Mouse (Mus musculus): ENCODE results near the gene Med8. TPM values are rescaled to one million over a fixed set of nuclear protein-coding genes. Genes with fewer than 3 reads are reported as not detected.

The Med8 gene
- total RNA-seq (2021): 10 to 100 TPM; 32.8 to 37.2 TPM
- long read RNA-seq, experiment 1, transcript Med8-201 (7 exons, 1,145 nt): major isoform, 15 of 32 reads
- long read RNA-seq, experiment 1, partial matches to known transcripts: 11 of 32 reads
- long read RNA-seq, experiment 1, other reads (novel, unspliced or antisense): 3 of 32 reads
- long read RNA-seq, experiment 2, transcript Med8-201 (7 exons, 1,145 nt): major isoform, 10 of 20 reads
- long read RNA-seq, experiment 2, partial matches to known transcripts: 5 of 20 reads
- long read RNA-seq, experiment 2, other reads (novel, unspliced or antisense): 3 of 20 reads

DNA sequence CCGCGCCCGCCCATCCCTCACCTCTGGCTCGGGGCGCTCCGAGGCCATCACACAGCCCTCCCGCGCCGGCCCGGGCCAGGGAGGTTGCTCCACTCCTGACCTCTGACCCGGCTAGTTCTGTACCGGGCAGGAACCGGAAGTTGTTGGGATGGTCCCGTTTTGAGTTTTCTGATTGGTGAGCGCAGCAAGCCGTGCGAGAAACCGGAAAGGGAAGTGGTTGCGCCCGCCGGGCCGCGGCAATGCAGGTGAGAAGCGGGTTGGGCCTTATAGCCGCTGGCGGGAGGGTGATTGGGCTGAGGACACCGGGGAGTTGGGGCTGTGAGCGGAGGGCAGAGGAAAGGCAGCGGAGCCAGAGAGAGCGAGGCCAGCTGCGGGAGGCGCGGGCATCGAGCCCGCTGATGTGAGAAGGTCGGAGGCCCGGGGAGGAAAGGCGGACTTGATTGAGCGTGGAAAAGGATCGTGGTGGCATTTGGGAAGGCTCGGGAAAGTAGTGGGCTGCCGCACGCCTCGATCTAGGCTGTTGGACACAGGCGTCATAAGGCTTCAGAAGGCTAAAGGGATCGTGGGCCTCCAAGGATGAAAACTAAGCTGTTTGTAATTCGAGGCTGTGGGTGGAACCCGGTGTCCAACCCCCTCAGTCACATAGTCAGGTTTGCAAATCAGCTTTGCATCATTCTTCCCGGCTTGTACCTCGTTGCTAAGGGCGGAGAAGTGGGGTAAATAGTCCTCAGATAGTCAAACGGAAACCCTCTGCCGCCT is at the start of gene Med8, which contains the start of gene Szt2:
Gene Med8 (plus strand): TSS at position 196 of the 759 bp plus-strand sequence.
Gene Szt2 (minus strand): TSS at position 132 of the 759 bp plus-strand sequence.
- peak; percentile 94 to 96 for DNase-seq

DNA sequence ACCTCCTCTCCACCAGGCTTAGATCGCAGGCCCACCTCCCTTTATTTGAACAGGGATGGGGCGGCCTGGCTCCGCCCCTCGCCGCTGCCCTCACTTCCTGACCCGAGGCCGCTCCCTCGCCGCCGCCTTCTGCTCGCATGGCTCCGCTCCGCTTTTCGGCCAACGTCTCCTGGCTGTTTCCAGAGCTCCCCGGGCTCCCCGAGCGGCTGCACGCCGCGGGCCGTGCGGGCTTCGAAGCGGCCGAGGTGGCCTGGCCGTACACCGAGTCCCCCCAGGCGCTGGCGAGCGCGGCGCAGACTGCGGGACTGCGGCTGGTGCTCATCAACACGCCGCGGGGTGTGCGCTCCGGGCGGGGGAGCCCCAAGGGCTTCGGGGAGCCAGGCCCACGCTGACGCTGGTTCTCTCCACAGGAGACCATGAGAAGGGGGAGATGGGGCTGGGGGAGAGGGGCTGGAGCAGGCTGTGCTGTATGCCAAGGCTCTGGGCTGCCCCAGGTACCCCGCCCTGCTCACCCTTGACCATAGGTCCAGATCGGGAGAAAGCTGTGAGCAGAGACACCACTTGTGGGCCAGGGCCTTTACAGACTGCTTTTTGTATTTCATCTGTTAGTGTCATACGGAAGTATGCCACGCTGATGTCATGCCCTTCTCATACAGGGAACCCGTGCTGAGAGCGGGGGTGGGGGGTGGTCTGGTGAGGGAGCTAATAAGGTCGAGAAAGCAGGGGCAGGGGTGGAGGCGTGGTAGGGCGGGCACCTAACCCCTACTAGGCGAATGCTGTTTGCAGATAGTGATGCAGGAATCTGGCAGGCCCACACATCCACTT is 49.0 kb upstream of the Med8 start:
- peak; percentile 83 to 84 for DNase-seq

DNA sequence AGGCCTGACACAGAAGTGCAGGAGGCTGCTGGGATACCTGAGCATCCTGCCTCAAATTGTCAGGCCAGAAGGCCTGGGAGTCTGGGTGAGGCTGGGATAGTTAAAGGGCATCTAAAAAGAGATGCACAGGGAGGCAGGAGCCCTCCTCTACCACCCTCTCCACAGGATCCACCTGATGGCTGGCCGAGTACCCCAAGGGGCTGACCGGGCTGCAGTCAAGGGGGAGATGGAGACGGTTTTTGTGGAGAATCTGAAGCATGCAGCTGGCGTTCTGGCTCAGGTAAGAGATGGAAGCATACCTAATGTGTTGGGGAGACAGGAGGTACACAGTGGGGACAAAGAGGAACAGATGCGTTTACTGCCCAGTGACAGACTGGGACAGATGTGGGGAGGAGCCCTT is 47.7 kb upstream of the Med8 start:
- DNase-seq: no peak

DNA sequence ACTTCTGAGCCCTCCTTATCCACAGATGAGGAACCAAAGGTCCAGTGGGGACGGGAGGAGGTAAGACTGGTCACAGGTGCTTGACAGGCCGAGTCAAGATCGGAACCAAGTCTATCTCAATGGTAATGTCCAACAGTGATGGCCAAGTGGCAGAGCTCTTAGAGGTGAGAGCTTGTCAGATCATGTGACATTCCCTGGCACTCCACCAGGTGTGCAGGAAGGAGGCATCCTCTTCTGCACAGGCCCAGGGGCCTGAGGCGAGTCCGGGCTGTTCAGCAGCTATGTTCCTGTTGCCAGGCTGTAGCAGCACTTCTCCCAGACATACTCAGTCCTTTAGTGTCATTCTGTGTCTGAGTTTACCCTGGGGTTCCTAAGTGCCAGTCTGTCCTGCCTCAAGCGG is 46.3 kb upstream of the Med8 start:
- DNase-seq: no peak

DNA sequence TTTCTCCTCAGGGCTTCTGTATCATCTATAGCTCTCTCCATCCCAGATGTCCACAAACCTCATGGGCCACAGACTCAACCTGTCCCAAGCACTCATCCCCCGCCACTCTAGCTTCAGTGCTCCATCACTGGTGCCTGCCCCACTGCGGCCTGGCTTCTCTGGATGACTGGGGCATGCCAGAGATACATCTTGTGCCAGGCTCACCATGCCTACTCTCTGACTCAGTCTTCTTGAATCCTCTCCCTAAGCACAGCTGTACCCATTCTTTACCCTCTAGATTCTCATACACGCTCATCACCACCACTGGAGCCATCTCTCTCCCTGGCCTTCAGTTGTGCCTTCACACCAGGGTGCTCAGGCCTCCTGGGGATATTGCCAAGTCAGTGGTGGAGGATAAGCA is 45.2 kb upstream of the Med8 start:
- no peak for DNase-seq

DNA sequence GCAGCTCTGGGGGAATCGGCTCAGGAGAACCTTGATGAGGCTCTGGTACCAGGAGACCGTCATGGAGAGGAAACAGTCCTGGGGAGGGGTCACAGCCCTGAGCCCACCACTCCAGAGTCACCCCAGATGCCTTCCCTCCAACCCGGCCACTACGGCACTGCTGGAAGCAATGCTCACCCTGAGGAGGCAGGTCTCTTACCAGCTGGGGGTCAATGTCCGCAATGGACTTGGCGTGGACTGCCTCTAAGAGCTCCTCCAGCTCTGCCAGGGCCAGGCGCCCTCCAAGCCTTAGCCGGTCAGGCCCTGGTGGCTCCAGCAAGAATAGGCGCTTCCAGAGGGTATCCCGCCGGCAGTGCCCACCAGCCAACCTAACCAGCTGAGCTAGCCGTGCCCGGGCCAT is 44.5 kb upstream of the Med8 start:
- DNase-seq: no peak

DNA sequence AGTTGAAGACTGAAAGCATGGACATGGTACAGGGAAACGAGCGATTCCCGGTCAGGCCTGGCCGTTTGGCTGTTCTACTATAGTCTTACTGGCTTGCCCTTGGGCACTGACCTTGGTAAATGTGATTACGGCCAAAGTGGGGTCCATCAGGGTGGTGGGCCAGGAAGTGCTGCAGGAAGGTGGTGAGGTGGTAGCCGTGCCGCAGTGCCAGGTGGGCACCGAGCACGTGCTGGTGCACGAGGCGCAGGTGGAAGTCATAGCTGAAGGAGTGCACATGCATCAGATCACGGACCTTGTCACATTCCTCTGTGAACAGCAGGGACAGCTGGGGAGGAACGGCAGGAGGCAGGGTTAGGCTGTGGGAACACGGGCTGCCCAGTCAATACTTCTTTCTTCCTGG is 43.1 kb upstream of the Med8 start:
- no peak for DNase-seq

DNA sequence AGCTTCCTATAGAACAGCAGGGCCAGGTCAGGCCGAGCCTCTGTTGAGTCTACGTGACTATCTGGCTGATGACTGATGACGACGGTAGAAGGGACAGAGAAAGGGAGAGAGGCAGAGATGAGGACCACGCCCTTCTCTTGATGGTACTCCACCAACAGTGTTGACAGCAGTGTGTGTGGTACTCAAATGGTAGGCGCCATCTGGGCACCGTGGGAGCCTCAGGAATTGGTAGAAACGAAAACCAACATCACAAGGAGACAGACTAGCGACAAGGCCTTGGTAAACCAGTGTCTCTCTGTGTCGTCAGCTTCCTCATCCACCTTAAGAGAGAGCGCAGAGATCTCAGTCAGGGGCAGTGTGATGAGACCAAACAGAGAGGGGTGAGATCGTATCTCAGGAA is 41.6 kb upstream of the Med8 start:
- no peak for DNase-seq

DNA sequence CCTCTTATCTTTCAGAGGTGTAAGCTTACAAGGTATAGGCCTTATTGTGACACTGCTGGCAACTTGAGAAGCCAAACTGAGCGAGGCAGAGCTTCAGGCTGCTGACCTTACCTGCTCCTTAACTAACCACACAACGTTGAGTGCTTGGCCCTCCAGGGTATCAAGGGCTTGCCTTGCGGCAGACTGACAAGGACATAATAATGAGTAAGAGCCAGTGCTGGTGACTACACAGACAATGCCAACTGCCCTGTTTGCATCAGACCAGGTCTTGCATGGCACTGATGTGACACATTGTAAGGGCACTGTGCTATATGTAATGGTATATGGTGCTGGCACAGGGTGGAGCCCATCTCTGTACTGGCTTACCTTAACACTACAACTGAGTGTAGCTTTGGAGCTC is 40.5 kb upstream of the Med8 start:
- DNase-seq: no peak

DNA sequence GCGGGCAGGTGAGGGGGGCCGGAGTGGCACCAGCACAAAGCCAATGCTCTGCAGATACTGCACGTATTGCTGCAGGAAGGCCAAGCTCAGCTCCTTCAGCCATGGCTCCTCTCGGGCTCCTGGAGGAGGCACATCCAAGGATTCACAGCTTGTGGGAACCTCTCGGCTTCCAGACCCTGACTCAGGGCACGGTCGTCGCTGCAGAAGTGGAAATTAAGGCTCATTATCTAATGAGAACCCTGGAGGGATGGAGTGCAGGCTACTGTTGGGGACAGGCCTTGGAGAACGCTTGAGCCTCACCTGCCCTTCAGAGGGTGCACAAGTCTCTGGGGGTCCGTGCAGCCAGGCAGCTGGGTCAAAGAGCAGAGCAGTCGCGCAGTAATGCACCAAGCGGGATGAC is 37.3 kb upstream of the Med8 start:
- DNase-seq: no peak

DNA sequence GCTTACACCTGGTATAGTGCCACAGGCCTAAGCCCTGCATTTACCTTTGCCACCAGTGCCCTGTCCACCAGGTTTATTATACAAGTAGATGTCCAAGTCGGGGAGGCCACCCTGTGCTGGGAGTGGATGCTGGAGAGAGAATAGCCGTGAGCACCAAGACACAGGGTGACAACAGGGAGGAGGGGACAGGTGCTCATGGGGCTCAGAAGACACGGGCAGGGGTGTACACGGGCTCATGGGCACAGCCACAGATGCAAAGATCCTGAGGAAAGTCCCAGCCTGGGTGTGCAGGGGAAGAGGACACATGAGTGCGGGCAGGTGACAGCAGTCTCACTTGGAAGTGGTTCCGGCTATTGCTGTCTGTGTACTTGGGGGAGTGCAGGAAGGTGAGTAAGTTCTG is 33.1 kb upstream of the Med8 start:
- no peak for DNase-seq

DNA sequence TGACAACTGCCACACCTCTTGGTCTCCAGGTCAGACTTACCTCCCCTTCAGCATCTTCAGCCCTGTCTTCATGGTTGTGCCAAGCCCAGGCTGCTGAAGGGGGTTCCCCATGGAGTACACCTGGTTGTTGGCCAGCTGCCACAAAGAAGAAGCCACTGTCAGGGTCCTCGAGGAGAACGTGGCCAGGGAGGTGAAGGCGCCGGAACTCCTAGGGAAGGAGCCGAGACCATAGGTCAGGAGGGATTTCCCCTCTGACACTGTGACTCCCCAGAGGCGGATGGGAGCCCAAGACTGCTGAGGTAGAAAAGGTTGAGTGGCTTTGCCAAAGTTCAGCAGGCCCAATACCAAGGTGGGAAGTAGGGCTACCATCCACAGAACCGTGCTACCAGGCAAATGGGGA is 25.9 kb upstream of the Med8 start:
- DNase-seq: no peak

DNA sequence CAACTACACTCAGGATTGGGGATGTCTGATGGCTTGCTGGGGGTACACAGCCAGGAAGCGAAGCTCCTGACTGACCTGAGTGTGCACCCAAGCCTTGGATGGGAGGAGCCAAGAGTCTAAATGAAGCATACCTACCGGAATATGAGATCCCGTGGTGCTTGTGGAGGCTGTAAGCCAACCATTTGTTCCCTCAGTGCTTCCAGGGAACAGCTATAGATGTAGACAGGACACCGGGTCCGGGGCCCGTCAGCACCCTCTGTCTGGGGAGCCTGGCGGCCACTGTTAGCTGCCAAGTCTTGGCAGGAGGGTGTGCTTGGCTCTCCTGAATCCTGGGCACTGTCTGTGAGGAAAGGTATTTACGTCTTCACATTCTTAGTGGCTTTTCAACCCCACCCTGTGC is 21.8 kb upstream of the Med8 start:
- peak; percentile 22 to 57 for DNase-seq

DNA sequence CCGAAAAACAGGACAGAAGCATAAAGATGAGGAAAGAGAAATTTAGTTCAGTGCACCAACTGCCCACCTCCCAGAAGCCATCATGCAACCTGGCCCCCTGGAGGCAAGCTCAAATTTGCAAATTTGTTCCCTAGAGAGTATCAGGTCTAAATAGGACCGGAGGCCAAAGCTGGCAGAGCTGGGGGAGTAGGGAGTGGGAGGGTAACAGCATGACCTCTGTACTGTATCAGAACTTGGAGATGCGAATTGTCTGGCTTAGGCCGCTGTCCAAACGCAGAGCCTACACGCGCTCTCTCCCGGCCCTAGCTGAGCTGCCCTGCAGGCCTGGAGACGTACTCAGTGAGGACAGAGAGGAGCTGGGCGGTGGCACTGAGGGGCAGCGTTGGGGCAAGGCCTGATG is 19.0 kb upstream of the Med8 start:
- DNase-seq: no peak

DNA sequence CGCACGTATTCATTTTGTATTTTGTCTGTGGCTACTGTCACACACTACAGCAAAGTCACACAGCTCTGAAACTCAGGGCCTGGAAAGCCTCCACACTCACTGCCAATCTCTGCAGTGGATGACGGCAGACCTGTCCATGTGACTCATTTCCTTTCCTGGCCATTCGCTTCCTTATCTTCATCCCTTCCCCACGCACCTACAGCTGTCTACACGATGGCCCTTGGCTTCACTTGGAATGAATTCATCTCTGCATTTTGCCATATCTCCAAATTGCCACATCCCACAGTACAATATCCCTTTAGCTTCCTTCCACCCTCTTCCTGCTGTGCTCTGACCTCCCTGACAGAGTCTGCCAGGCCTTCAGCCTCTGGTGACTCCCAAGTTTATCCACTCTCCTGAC is 14.6 kb upstream of the Med8 start:
- DNase-seq: peak; percentile 53 to 67

DNA sequence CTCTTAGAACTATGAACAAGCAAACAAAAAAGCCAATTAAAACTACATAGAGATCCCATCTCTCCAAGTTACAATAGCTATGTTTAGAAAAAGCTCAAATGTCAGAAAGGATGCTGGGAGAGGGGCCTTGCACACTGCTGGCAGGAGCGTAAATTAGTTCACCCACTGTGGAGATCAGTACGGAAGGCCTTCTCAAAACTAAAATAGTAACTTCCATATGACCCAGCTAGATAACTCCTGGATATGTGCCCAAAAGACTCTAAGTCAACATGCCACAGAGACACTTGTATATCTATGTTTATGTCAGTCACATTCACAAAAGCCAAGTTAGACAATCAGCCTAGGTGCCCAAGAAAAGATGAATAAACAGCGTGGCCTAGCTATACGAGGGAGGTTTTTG is 13.8 kb upstream of the Med8 start:
- no peak for DNase-seq

DNA sequence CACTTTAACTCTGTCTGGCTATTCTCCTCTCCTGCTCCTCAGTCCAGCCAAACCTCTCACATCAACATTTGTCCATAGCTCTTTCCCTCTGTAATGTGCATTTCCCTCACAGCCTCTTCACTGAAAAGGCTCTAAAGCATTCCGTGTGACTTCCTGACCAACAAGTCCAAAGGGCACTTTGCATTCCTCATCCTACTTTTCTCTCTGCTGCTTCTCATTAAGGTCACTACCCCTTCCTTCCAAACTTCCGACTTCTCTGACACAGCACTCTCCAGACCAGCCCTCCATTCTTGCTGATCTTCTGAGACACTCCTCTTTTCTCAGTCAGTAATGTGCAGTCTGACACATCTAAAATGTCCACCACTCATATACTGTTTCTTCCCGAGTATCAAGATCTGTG is 12.7 kb upstream of the Med8 start:
- no peak for DNase-seq

DNA sequence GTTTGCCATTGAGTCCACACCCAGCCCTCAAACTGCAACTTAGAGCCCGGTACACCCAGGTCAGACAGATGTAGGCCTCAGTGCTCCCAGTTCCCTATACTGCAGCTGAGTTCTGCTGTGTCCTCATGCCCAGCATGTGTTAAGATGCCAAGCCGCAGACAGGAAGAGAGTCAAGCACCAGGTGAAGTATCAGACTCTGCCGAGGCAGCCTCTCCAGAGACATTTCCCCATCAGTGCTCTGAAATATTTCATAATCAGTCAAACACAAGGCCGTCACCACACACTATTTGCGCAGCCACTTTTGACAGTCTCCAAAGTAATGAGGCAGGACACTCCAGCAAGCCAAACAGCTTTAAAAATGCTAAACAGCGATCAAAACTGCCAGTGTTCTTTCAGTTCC is 10.7 kb upstream of the Med8 start:
- DNase-seq: no peak

DNA sequence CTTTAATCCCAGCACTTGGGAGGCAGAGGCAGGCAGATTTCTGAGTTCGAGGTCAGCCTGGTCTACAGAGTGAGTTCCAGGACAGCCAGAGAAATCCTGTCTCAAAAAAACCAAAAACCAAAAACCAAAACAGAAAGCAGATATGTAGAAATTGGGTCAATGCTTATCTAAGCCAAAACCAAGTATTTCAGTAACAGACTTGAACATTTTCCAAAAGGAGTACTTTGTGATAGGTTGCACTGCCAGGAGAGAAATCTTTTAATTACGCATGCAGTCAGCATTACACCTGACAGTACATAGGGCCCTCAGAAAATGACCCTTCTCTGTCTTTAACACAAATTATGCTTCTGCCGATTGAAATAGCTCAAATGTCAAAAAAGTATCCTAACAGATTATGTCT is 7.7 kb upstream of the Med8 start:
- no peak for DNase-seq

DNA sequence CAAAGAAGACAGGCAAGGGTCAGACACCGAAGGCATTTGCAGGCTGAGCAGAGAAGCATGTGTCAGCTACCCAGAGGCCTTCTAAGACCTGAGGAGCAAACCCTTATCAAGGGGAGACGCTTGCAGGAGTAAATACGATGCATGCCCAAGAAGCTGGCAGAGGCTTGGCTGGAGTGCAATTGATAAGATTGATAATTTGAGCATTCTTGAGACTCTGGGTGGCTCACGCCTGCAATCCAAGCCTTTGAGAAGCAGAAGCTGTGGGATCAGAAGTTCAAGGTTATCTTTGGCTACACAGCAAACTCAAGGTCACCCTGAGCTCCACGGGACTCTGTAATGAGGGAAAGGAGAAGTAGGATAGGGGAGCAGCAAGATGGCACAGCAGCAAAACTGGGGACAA is 7.2 kb upstream of the Med8 start:
- DNase-seq: no peak

DNA sequence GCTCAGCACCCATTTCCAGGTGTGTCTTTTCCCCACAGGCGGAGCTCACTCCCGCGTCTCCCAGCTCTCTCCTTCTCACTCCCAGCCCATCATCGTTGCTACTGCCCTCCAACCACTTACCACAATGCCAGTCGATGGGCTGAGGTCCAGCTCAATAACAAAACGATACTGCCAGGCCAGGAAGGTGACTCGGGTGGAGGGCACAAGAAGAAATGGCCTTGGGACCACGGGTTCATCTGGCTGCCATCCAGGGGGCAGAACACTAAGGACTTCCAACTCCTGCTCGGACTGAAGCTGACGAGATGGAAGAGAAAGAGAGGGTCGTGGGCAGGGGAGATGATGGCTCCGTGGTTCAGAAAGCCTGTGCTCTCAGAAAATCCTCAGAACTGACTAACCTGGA is 6.4 kb upstream of the Med8 start:
- DNase-seq: no peak

DNA sequence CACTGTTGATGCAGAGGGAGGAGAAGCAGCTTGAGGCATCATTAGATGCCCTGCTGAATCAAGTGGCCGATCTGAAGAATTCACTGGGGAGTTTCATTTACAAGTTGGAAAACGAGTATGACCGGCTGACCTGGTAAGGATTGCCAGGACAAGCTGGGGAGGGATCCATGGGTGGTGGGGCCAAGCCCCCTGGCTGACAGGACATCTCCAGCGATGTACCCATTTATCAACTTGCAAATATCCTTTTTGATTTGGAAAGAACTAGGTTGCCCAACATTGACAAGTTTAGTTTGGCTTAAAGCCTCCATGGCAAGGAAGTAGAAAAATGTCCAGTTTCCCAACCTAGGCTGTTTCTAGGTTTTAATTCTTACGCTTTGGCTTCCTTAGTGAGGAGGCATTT is 1.7 kb downstream of the Med8 start:
- no peak for DNase-seq

DNA sequence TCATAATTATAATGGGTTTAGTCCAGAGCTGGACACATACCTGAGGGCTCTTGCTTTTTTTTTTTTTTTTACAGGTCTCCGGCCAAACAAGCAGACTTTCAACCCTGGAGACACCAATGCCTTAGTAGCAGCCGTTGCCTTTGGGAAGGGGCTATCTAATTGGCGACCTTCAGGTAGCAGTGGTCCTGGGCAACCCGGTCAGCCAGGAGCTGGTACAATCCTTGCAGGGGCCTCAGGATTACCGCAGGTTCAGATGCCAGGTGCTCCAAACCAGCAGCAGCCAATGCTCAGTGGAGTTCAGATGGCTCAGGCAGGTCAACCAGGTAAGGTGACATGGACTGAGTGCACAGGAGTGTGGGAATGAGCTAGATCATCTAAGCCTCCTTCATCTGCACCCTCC is 4.4 kb downstream of the Med8 start:
- no peak for DNase-seq

Measured in heart, adult 18-20 months (tissue).